Mouse (Mus musculus) thymus, adult 2 months (tissue): Measurements from ENCODE around the gene Cep135.

ENCODE experiments used
- CTCF ChIP-seq: fragments of 200-500 bp; IDR thresholded peaks from 2 replicates; pipeline ENCODE4 v1.5.1; 2012; ENCODE audit warnings: mild to moderate bottlenecking, control low read depth, low read length, moderate library complexity, borderline replicate concordance; ENCODE audit not compliant: control insufficient read depth, poor library complexity, insufficient read depth; ENCODE audit errors: extremely low read depth
- POLR2A ChIP-seq: fragments of 200-500 bp; IDR thresholded peaks from 2 replicates; pipeline ENCODE4 v1.6.1; 2012; ENCODE audit warnings: mild to moderate bottlenecking, low read length, control low read depth, moderate library complexity; ENCODE audit not compliant: control insufficient read depth, poor library complexity, insufficient read depth; ENCODE audit errors: extremely low read depth

GRCm38 (mm10) chr5:76588551-76589283, at the start of gene Cep135:
- TF ChIP-seq CTCF: peak; percentile 98
- TF ChIP-seq POLR2A: no peak
